Mouse (Mus musculus) fat pad, adult 2 months (tissue): ENCODE data around the gene Med13.

ENCODE experiments used
- DNase-seq: peaks from one replicate; pipeline ENCODE4 v3.0.0-alpha.2; 2011; ENCODE audit warnings: low read depth, low spot score; ENCODE audit errors: extremely low read depth

The Med13 gene

GRCm38 (mm10) chr11:86356854-86357788 lies at the start of gene Med13:
Gene Med13 (minus strand): TSS chr11:86357602.
- DNase-seq, result no peak

GRCm38 (mm10) chr11:86404590-86404989 lies 47.2 kb upstream of the Med13 start:
- no peak for DNase-seq

- no peak for DNase-seq
Measured at GRCm38 (mm10) chr11:86403845-86404244, 46.4 kb upstream of the Med13 start.

- no peak for DNase-seq
Measured at GRCm38 (mm10) chr11:86399241-86400107, 42.1 kb upstream of the Med13 start.

- DNase-seq, result no peak
Measured at GRCm38 (mm10) chr11:86396950-86397594, 39.7 kb upstream of the Med13 start.

- DNase-seq, result no peak
Measured at GRCm38 (mm10) chr11:86396518-86396917, 39.1 kb upstream of the Med13 start.

GRCm38 (mm10) chr11:86395513-86396125 lies 38.2 kb upstream of the Med13 start:
- no peak for DNase-seq

GRCm38 (mm10) chr11:86395100-86395499 lies 37.7 kb upstream of the Med13 start:
- no peak for DNase-seq

GRCm38 (mm10) chr11:86391687-86392086 lies 34.3 kb upstream of the Med13 start:
- no peak for DNase-seq

- DNase-seq, result no peak
Measured at GRCm38 (mm10) chr11:86390308-86390707, 32.9 kb upstream of the Med13 start.

- DNase-seq, result no peak
Measured at GRCm38 (mm10) chr11:86389506-86389905, 32.1 kb upstream of the Med13 start.

- DNase-seq, result no peak
Measured at GRCm38 (mm10) chr11:86388821-86389480, 31.5 kb upstream of the Med13 start.

GRCm38 (mm10) chr11:86387121-86387893 lies 29.9 kb upstream of the Med13 start:
- no peak for DNase-seq

- no peak for DNase-seq
Measured at GRCm38 (mm10) chr11:86386576-86386975, 29.2 kb upstream of the Med13 start.

GRCm38 (mm10) chr11:86385710-86386282 lies 28.4 kb upstream of the Med13 start:
- DNase-seq, result no peak

GRCm38 (mm10) chr11:86384141-86384540 lies 26.7 kb upstream of the Med13 start:
- no peak for DNase-seq

GRCm38 (mm10) chr11:86382520-86383157 lies 25.2 kb upstream of the Med13 start:
- DNase-seq, result no peak

GRCm38 (mm10) chr11:86381478-86382091 lies 24.2 kb upstream of the Med13 start:
- DNase-seq, result peak; percentile 72
